Mouse (Mus musculus): ENCODE measurements around the gene Rabl6. TPM values are rescaled to one million over a fixed set of nuclear protein-coding genes. Genes with fewer than 3 reads are reported as not detected.

Rabl6 gene
- polyA plus RNA-seq, 1 experiment: 38.2 TPM

DNA sequence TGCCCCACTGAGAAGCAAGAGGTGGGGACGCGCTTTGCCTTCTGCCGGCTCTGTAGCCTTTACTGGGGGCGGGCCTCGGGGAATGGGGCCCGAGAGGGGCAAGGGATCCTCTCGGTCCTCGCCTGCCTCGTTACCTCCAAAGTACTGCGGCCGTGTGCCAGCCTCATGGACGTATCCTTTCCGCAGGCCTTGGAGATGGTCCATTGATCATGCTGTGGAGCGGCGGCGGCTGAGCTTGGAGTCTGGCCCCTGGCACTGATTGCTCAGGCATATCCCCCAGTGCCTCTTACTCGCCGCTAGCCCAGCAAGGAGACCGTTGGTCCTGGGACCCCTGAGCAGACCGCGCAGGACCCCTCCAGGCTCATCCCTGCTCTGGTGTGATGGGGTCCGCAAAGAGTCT, 8.1 kb upstream of the Rabl6 start:
- no peak overlapping the region for H3K4me3 ChIP-seq (replicated peaks; ENCODE audit: control insufficient read depth, low read depth, low read length)
- H3K27ac ChIP-seq (ENCODE audit: control insufficient read depth, insufficient read depth, low read depth, low read length, poor library complexity): no peak overlapping the region
- H3K4me1 ChIP-seq (ENCODE audit: control insufficient read depth, insufficient read depth, low read length): no peaks in the 10 kb centered on the region
- WGBS: 26% methylated on average over 22 of the region's 22 CpGs
- TF ChIP-seq CTCF (IDR thresholded peaks at IDR 0.05; ENCODE audit: control insufficient read depth, insufficient read depth, low read length) (no peak), POLR2A (IDR thresholded peaks at IDR 0.05; ENCODE audit: borderline replicate concordance, control insufficient read depth, low read depth, low read length) (no peak)

DNA sequence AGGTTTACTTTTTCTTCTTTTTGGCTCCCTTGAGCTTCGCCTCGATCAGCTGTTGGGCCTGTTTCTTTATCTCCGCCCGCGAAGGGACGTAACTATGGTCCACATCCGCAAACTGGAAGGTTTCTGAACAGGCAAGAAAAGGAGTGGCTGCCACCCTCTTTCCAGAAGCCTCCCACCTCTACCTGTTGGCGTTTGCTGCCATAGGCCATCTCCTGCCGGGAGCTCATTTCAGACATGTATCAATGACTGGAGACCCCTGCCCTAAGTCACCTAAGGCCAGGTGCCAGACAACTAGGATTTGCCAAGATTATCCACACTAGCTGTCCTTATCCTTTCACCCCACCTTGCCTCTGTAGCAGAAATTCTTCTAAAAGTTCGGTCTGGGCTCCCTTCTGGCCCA, 350 bp upstream of the Rabl6 start:
- Histone ChIP-seq H3K4me1 (ENCODE audit: control insufficient read depth, insufficient read depth, low read length) (no peaks in the 10 kb centered on the region), H3K27ac (ENCODE audit: control insufficient read depth, insufficient read depth, low read depth, low read length, poor library complexity) (no peak overlapping the region), H3K4me3 (replicated peaks; ENCODE audit: control insufficient read depth, low read depth, low read length) (no peak overlapping the region)
- TF ChIP-seq POLR2A (IDR thresholded peaks at IDR 0.05; ENCODE audit: borderline replicate concordance, control insufficient read depth, low read depth, low read length): no peak
- TF ChIP-seq CTCF (IDR thresholded peaks at IDR 0.05; ENCODE audit: control insufficient read depth, insufficient read depth, low read length): no peak
- WGBS: 46% methylated on average over 10 of the region's 10 CpGs

DNA sequence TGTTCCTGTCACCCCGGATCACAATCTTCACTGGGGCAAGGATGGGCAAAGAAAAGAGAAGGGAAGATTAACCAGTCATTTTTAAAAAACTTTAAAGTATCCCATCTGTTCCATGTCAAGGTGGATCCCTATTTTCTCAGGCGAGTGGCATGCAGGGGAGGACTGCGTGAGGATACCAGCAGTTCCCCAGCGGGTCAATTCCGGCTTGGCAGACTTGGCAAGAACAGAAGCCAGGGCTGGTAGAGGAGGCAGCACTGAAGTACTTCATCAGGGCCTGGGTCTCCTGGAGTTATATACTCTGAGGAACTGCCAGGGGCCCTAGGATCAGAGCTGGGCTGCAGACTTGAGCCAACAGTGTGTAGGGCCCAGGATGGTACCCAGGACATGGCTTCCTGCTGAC, 5.8 kb downstream of the Rabl6 start:
- no peak overlapping the region for H3K4me3 ChIP-seq (replicated peaks; ENCODE audit: control insufficient read depth, low read depth, low read length)
- H3K27ac ChIP-seq (ENCODE audit: control insufficient read depth, insufficient read depth, low read depth, low read length, poor library complexity): no peak overlapping the region
- no peak for TF ChIP-seq POLR2A (IDR thresholded peaks at IDR 0.05; ENCODE audit: borderline replicate concordance, control insufficient read depth, low read depth, low read length)
- no peak for TF ChIP-seq CTCF (IDR thresholded peaks at IDR 0.05; ENCODE audit: control insufficient read depth, insufficient read depth, low read length)
- WGBS: 88% methylated on average over 5 of the region's 5 CpGs
- no peaks in the 10 kb centered on the region for H3K4me1 ChIP-seq (ENCODE audit: control insufficient read depth, insufficient read depth, low read length)

DNA sequence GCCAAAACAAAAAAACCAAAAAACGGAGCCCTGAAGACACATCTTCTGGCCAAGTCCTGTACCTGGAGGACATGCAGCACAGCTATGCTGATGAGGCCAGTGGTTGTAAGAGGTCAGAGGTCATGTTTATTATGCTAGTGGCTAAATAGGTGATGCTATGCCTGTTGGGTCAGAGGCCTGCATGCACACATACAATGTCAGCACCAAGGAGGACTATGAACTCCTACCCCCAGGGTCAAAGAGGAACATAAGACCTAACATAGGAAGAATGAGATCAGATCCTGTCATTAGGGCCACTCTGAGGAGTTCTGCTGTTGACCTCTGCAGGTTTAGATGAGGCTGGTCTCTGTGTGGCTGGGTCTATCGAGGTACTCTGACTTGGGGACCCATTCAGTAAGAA, 8.3 kb downstream of the Rabl6 start:
- Histone ChIP-seq H3K27ac (ENCODE audit: control insufficient read depth, insufficient read depth, low read depth, low read length, poor library complexity) (no peak overlapping the region), H3K4me3 (replicated peaks; ENCODE audit: control insufficient read depth, low read depth, low read length) (no peak overlapping the region), H3K4me1 (ENCODE audit: control insufficient read depth, insufficient read depth, low read length) (no peaks in the 10 kb centered on the region)
- TF ChIP-seq POLR2A (IDR thresholded peaks at IDR 0.05; ENCODE audit: borderline replicate concordance, control insufficient read depth, low read depth, low read length): no peak
- no peak for TF ChIP-seq CTCF (IDR thresholded peaks at IDR 0.05; ENCODE audit: control insufficient read depth, insufficient read depth, low read length)
- WGBS: 86% methylated on average over 2 of the region's 2 CpGs

DNA sequence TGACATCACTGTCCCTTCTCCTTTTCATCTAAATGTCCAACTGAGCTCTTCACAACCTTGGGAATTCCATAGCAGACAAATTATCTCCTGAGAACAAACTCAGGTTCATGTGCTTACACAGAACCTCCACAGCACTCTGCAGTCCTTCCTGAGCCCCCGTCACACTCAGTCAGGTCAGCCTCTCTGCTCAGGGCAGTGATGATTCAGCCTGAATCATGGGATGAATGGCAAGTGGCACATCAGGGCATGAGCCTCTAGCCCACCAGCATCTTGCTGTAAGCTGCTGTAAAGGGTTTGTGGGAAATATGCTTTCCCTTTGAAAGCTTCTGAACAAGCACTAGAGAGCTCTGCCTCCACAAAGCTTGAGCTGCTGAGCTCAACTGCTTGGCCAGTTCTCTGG, 9.6 kb downstream of the Rabl6 start:
- Histone ChIP-seq H3K4me1 (ENCODE audit: control insufficient read depth, insufficient read depth, low read length) (no peaks in the 10 kb centered on the region), H3K27ac (ENCODE audit: control insufficient read depth, insufficient read depth, low read depth, low read length, poor library complexity) (no peak overlapping the region), H3K4me3 (replicated peaks; ENCODE audit: control insufficient read depth, low read depth, low read length) (no peak overlapping the region)
- 80% methylated on average over 1 of the region's 1 CpGs for WGBS
- TF ChIP-seq CTCF (IDR thresholded peaks at IDR 0.05; ENCODE audit: control insufficient read depth, insufficient read depth, low read length) (no peak), POLR2A (IDR thresholded peaks at IDR 0.05; ENCODE audit: borderline replicate concordance, control insufficient read depth, low read depth, low read length) (no peak)

DNA sequence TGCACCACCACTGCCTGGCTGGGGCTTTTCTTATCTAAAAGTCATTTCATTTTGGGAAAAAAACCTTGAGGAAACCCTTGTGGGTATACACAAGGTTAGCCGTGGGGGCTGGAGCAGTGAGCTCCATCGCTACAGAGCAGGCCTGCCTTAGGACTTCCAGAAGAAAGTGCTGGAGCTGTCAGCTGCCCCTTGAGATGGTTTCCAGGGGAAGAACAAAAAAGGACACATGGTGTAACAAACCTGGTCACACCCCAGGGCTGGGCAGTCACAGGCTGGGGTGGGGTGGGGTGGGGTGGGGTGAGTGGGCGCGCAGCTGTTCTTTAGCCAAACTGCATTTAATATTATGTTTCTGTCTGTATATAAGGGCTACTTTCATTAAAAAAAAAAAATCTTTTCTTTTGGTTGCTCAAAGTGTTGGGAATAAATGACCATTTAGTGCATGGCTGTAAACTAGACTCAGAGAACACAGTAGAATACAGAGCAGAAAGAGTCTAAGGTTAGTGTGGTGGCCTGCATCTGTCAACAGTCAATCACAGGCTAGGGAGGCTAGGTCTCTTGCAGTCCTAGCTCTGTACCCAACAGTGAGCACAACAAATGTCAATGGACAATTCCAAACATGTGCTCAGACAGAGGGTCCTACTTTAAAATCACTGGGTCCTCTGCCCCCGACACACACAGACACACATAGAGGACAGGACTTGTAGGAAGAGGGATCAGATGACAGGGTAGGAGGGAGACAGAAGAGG, 11.4 kb downstream of the Rabl6 start:
- TF ChIP-seq CTCF (IDR thresholded peaks at IDR 0.05; ENCODE audit: control insufficient read depth, insufficient read depth, low read length) (no peak), POLR2A (IDR thresholded peaks at IDR 0.05; ENCODE audit: borderline replicate concordance, control insufficient read depth, low read depth, low read length) (no peak)
- no peak overlapping the region for H3K27ac ChIP-seq (ENCODE audit: control insufficient read depth, insufficient read depth, low read depth, low read length, poor library complexity)
- H3K4me1 ChIP-seq (ENCODE audit: control insufficient read depth, insufficient read depth, low read length): no peaks in the 10 kb centered on the region; the same call in 1 of the 2 replicates
- whole genome bisulfite sequencing: 92% methylated on average over 5 of the region's 5 CpGs
- H3K4me3 ChIP-seq (replicated peaks; ENCODE audit: control insufficient read depth, low read depth, low read length): no peak overlapping the region

DNA sequence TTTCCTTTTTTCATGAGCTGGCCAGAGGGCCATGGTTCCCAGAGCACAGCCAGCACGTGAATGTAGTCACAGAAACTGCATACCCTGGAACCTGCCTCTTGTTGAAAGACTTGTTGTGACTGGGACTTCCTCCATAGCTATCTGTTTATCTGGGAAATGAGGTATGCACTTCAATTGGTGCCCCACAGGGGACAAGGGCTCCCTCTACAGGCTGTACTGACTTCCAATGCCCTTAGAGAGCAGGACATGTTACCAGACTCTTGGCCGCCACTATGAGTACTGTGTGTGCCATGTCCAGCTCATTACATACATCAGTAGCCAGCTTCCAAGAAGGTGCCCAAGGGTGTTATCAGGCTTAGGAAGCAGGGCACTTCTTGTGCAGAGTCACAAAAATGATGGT, 16.5 kb downstream of the Rabl6 start:
- no peak overlapping the region for H3K4me3 ChIP-seq (replicated peaks; ENCODE audit: control insufficient read depth, low read depth, low read length)
- no peaks in the 10 kb centered on the region; the same call in 1 of the 2 replicates for H3K4me1 ChIP-seq (ENCODE audit: control insufficient read depth, insufficient read depth, low read length)
- WGBS: 64% methylated on average over 2 of the region's 2 CpGs
- no peak overlapping the region for H3K27ac ChIP-seq (ENCODE audit: control insufficient read depth, insufficient read depth, low read depth, low read length, poor library complexity)
- TF ChIP-seq CTCF (IDR thresholded peaks at IDR 0.05; ENCODE audit: control insufficient read depth, insufficient read depth, low read length) (peak; percentile 53), POLR2A (IDR thresholded peaks at IDR 0.05; ENCODE audit: borderline replicate concordance, control insufficient read depth, low read depth, low read length) (no peak)

DNA sequence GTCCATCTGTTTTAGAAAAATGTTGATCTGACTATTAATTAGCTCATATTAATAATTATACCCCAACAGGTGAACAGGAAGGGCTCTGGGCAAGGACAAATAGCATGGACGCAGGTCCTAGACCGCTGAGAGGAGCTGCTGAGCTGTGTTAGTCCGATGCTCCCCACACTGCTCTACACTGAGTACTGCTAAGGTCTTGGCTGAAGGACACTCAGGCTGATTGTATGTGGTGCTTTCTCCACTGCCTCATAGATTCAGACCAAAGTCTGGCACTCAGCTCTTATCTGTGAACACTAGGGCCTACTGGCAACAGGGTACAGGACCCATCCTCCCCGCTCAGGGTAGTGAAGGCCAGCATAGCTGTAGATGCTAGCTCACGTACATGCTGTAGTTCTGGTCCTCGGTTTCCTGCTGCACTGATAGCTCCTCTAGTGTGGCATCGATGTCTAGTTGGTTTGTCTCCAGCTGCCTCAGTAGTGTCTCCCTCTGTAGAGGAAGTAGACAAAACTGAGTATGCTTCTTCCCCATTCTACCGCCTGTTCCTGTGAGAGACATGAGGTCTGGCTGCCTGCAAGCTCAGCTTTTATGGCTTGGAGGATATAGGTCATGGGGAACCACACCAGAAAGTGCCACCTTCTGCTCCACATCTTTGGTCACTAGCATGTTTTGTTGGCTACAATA, 20.0 kb downstream of the Rabl6 start:
- Histone ChIP-seq H3K4me3 (replicated peaks; ENCODE audit: control insufficient read depth, low read depth, low read length) (no peak overlapping the region), H3K4me1 (ENCODE audit: control insufficient read depth, insufficient read depth, low read length) (no peaks in the 10 kb centered on the region; the same call in 1 of the 2 replicates), H3K27ac (ENCODE audit: control insufficient read depth, insufficient read depth, low read depth, low read length, poor library complexity) (no peak overlapping the region)
- TF ChIP-seq CTCF (IDR thresholded peaks at IDR 0.05; ENCODE audit: control insufficient read depth, insufficient read depth, low read length) (no peak), POLR2A (IDR thresholded peaks at IDR 0.05; ENCODE audit: borderline replicate concordance, control insufficient read depth, low read depth, low read length) (no peak)
- 80% methylated on average over 8 of the region's 8 CpGs for WGBS
